Comparison of ENCODE assay signal across 8 mouse cellular contexts in genomic region chr4:149711955-149712354, GRCm38 (mm10). TPM values are rescaled to one million over a fixed set of nuclear protein-coding genes. Genes with fewer than 3 reads are reported as not detected.
DNase-seq lines count a peak whose midpoint lies in the region; ATAC-seq and TF ChIP-seq lines count a peak whose summit lies in the region.

No protein-coding gene starts in this region.

- no peak overlapping the region for H3K27ac ChIP-seq in bone marrow, adult 2 months (ENCODE audit: control insufficient read depth, insufficient read depth, low read depth, low read length, poor library complexity)
- no peak overlapping the region for H3K27ac ChIP-seq in kidney, postnatal 0 days
- no peak overlapping the region for H3K27ac ChIP-seq in midbrain, embryonic 14.5 days (replicated peaks; ENCODE audit: low read depth, low read length)

- no peaks in the 10 kb centered on the region for H3K9me3 ChIP-seq in kidney, postnatal 0 days (replicated peaks; ENCODE audit: low read length)
- H3K9me3 ChIP-seq in midbrain, embryonic 14.5 days (ENCODE audit: control insufficient read depth, low read length) = no peaks in the 10 kb centered on the region

- H3K36me3 ChIP-seq in kidney, postnatal 0 days (ENCODE audit: insufficient read depth, low read length) = peaks cover 11% of the 10 kb centered on the region
- peaks cover 22% of the 10 kb centered on the region for H3K36me3 ChIP-seq in midbrain, embryonic 14.5 days (ENCODE audit: control insufficient read depth, insufficient read depth, low read length)

- 41% methylated on average over 7 of the region's 7 CpGs for WGBS in bone marrow, adult 2 months
- WGBS in kidney, postnatal 0 days = 25% methylated on average over 7 of the region's 7 CpGs
- 19% methylated on average over 7 of the region's 7 CpGs for WGBS in midbrain, embryonic 14.5 days

- peak; percentile 61 for DNase-seq in kidney, adult 18-20 months
- no peak for DNase-seq in kidney, adult 11 months
- DNase-seq in embryo, embryonic 10 days (ENCODE audit: low spot score) = peak; percentile 81
- peak; percentile 72 for DNase-seq in kidney, postnatal 0 days (ENCODE audit: low spot score)
- DNase-seq in midbrain, embryonic 14.5 days = peak; percentile 72
- no peak for DNase-seq in layer of hippocampus, adult 18-20 months (ENCODE audit: low spot score in 2 of 2)
- no peak for DNase-seq in left cerebral cortex, postnatal 36 days (ENCODE audit: low spot score in 2 of 2)

- intact Hi-C loops in left cerebral cortex, postnatal 36 days (cut with DNase I) = loop anchor here (2.0 to 5.0 kb wide), 2 partner anchors 61 to 165 kb away; no protein-coding TSS in a partner anchor

- no peak for TF ChIP-seq POLR2A in bone marrow, adult 2 months (IDR thresholded peaks at IDR 0.05; ENCODE audit: borderline replicate concordance, control insufficient read depth, low read depth, low read length)

- ATAC-seq in kidney, postnatal 0 days (replicated peaks; ENCODE audit: low FRiP score, low read depth) = peak; percentile 23; the same call in 1 of the 2 replicates
- no peak for ATAC-seq in midbrain, embryonic 14.5 days (ENCODE audit: low FRiP score, low TSS enrichment)

- H3K4me2 ChIP-seq in kidney, postnatal 0 days (ENCODE audit: low read length) = no peak overlapping the region
- no peak overlapping the region for H3K4me2 ChIP-seq in midbrain, embryonic 14.5 days (ENCODE audit: low read length)

- peak; percentile 75 for TF ChIP-seq CTCF in bone marrow, adult 2 months (IDR thresholded peaks at IDR 0.05; ENCODE audit: control insufficient read depth, insufficient read depth, low read length)
- peak; percentile 75 for TF ChIP-seq CTCF in kidney, postnatal 0 days (IDR thresholded peaks at IDR 0.05; ENCODE audit: low read depth)

- no peak overlapping the region for H3K9ac ChIP-seq in kidney, postnatal 0 days (ENCODE audit: low read depth, low read length)
- no peak overlapping the region for H3K9ac ChIP-seq in midbrain, embryonic 14.5 days (replicated peaks; ENCODE audit: low read length)

- peaks cover 1% of the 10 kb centered on the region; the same call in 1 of the 2 replicates for H3K4me1 ChIP-seq in bone marrow, adult 2 months (ENCODE audit: control insufficient read depth, insufficient read depth, low read length)
- H3K4me1 ChIP-seq in kidney, postnatal 0 days (replicated peaks; ENCODE audit: insufficient read depth, low read length) = no peaks in the 10 kb centered on the region
- no peaks in the 10 kb centered on the region for H3K4me1 ChIP-seq in midbrain, embryonic 14.5 days (ENCODE audit: control insufficient read depth, insufficient read depth, low read length)

- no peak overlapping the region for H3K4me3 ChIP-seq in bone marrow, adult 2 months (replicated peaks; ENCODE audit: control insufficient read depth, low read depth, low read length)
- H3K4me3 ChIP-seq in kidney, postnatal 0 days (replicated peaks; ENCODE audit: low read depth, low read length) = no peak overlapping the region
- H3K4me3 ChIP-seq in midbrain, embryonic 14.5 days (replicated peaks; ENCODE audit: low read depth, low read length) = no peak overlapping the region

- no peaks in the 10 kb centered on the region for H3K27me3 ChIP-seq in kidney, postnatal 0 days (ENCODE audit: insufficient read depth, low read length)
- no peaks in the 10 kb centered on the region for H3K27me3 ChIP-seq in midbrain, embryonic 14.5 days (ENCODE audit: control insufficient read depth, insufficient read depth, low read length)

RNA-seq across cellular contexts. Expression of gene Pik3cd, which starts 9.6 kb away (rescaled TPM):
- polyA plus RNA-seq in bone marrow, adult 2 months (2011; ENCODE audit: insufficient read depth, insufficient read length, low replicate concordance, missing spikeins) = 41.8 and 88.3 TPM in 2 replicates
- polyA plus RNA-seq in kidney, postnatal 0 days (2015; fragmentation: Nextera tagmentation; extraction: Ambion mirVana) = 3.6 and 3.8 TPM in 2 replicates
- 12.7 and 14.2 TPM in 2 replicates for polyA plus RNA-seq in midbrain, embryonic 14.5 days (2014; fragmentation: Nextera tagmentation; extraction: Ambion mirVana)
- 10 to 100 TPM; 21.4 to 26.3 TPM for total RNA-seq in layer of hippocampus, adult 18-20 months (2021)
- total RNA-seq in left cerebral cortex, postnatal 36 days (2021) = 10 to 100 TPM; 23.2 to 24.2 TPM

RNA-seq across cellular contexts. Expression of gene Tmem201, which starts 25.9 kb away (rescaled TPM):
- 5.3 and 8.2 TPM in 2 replicates for polyA plus RNA-seq in bone marrow, adult 2 months (2011; ENCODE audit: insufficient read depth, insufficient read length, low replicate concordance, missing spikeins)
- polyA plus RNA-seq in kidney, postnatal 0 days (2015; fragmentation: Nextera tagmentation; extraction: Ambion mirVana) = 22.3 and 23.5 TPM in 2 replicates
- 30.8 and 36.2 TPM in 2 replicates for polyA plus RNA-seq in midbrain, embryonic 14.5 days (2014; fragmentation: Nextera tagmentation; extraction: Ambion mirVana)
- total RNA-seq in layer of hippocampus, adult 18-20 months (2021) = 10 to 100 TPM; 68.1 to 73.2 TPM
- total RNA-seq in left cerebral cortex, postnatal 36 days (2021) = 10 to 100 TPM; 63.8 to 66.4 TPM

Comparison
In these comparisons a context has a peak if more than half of its experiments do, and no peak if none do; other contexts are left out.
1. DNase-seq: peak in kidney, adult 18-20 months (single experiment), embryo, embryonic 10 days (single experiment), kidney, postnatal 0 days (single experiment) and midbrain, embryonic 14.5 days (single experiment); none in kidney, adult 11 months (single experiment), layer of hippocampus, adult 18-20 months (0 of 2) and left cerebral cortex, postnatal 36 days (0 of 2).